In genomic region chr9:46198461-46198860, GRCm38 (mm10) we compare ENCODE assay signal across 17 mouse cellular contexts. TPM values are rescaled to one million over a fixed set of nuclear protein-coding genes. Genes with fewer than 3 reads are reported as not detected.
A peak's percentile ranks its signal among the peaks of the same experiment; 100 is the strongest.
DNase-seq lines count a peak whose midpoint lies in the region; ATAC-seq lines count a peak whose summit lies in the region.
"Had no signal": no experiment of that assay in that cellular context is flagged by ENCODE, and none has a peak within 500 bp of the region (broad histone marks: within the 10 kb centered on the region; RNA-seq: fewer than 3 reads in every experiment).

No protein-coding gene starts in this region.

- H3K9me3 ChIP-seq in heart, embryonic 16.5 days (replicated peaks; ENCODE audit: control insufficient read depth, low read length) = no peaks in the 10 kb centered on the region
- no peaks in the 10 kb centered on the region for H3K9me3 ChIP-seq in kidney, embryonic 14.5 days (ENCODE audit: control insufficient read depth, low read length)
- H3K9me3 ChIP-seq: hindbrain, embryonic 13.5 days; kidney, embryonic 15.5 days; limb, embryonic 13.5 days; stomach, embryonic 15.5 days had no signal

- WGBS in heart, embryonic 16.5 days = 39% methylated on average over 9 of the region's 9 CpGs
- 91% methylated on average over 9 of the region's 9 CpGs for WGBS in kidney, embryonic 14.5 days

- peak overlapping the region; percentile 47 for H3K27ac ChIP-seq in heart, embryonic 16.5 days (ENCODE audit: low read length)
- no peak overlapping the region for H3K27ac ChIP-seq in kidney, embryonic 14.5 days (ENCODE audit: low read depth, low read length)
- H3K27ac ChIP-seq: hindbrain, embryonic 13.5 days; kidney, embryonic 15.5 days; limb, embryonic 13.5 days; stomach, embryonic 15.5 days had no signal

- intact Hi-C loops in left cerebral cortex, postnatal 14 days (cut with DNase I) = no loop called here

- H3K4me1 ChIP-seq in heart, embryonic 16.5 days (ENCODE audit: control insufficient read depth, insufficient read depth, low read length) = peaks cover 35% of the 10 kb centered on the region
- H3K4me1 ChIP-seq in kidney, embryonic 14.5 days (ENCODE audit: control insufficient read depth, insufficient read depth, low read length) = no peaks in the 10 kb centered on the region
- H3K4me1 ChIP-seq: hindbrain, embryonic 13.5 days; kidney, embryonic 15.5 days; limb, embryonic 13.5 days; stomach, embryonic 15.5 days had no signal

- H3K4me2 ChIP-seq in heart, embryonic 16.5 days (ENCODE audit: low read depth, low read length) = no peak overlapping the region
- H3K4me2 ChIP-seq in kidney, embryonic 14.5 days (replicated peaks; ENCODE audit: low read depth, low read length) = no peak overlapping the region
- H3K4me2 ChIP-seq: hindbrain, embryonic 13.5 days; kidney, embryonic 15.5 days; limb, embryonic 13.5 days; stomach, embryonic 15.5 days had no signal

- H3K36me3 ChIP-seq in heart, embryonic 16.5 days (ENCODE audit: control insufficient read depth, insufficient read depth) = peaks cover 11% of the 10 kb centered on the region; the same call in 1 of the 2 replicates
- peaks cover 46% of the 10 kb centered on the region for H3K36me3 ChIP-seq in kidney, embryonic 14.5 days (ENCODE audit: control insufficient read depth, insufficient read depth, low read length)

- DNase-seq in layer of hippocampus, adult 18-20 months (ENCODE audit: low spot score in 2 of 2) = peak; percentile 54 to 73
- no peak for DNase-seq in layer of hippocampus, postnatal 25 days (ENCODE audit: extremely low spot score in 1 of 2, low spot score in 1 of 2)
- DNase-seq in heart, adult 11 months = peak; percentile 96
- peak; percentile 24 to 46 for DNase-seq in left cerebral cortex, postnatal 14 days (ENCODE audit: low spot score in 2 of 2)
- DNase-seq in embryo, embryonic 10 days (ENCODE audit: low spot score) = no peak
- no peak for DNase-seq in cerebellum, adult 8-10 months
- DNase-seq: adrenal gland, postnatal 25 days; cerebellum, adult 11 months had no signal

- H3K9ac ChIP-seq in heart, embryonic 16.5 days (ENCODE audit: low read length) = no peak overlapping the region
- no peak overlapping the region for H3K9ac ChIP-seq in kidney, embryonic 14.5 days (ENCODE audit: low read depth, low read length)
- H3K9ac ChIP-seq: hindbrain, embryonic 13.5 days; kidney, embryonic 15.5 days; limb, embryonic 13.5 days; stomach, embryonic 15.5 days had no signal

- ATAC-seq in heart, embryonic 16.5 days (replicated peaks; ENCODE audit: extremely low read depth, insufficient read depth, low FRiP score) = peak; percentile 56
- ATAC-seq in kidney, embryonic 14.5 days (ENCODE audit: low FRiP score, low TSS enrichment) = no peak
- ATAC-seq: forebrain, embryonic 14.5 days; lung, postnatal 0 days had no signal

- no peak overlapping the region for H3K4me3 ChIP-seq in heart, embryonic 16.5 days (ENCODE audit: low read length)
- H3K4me3 ChIP-seq in kidney, embryonic 14.5 days (ENCODE audit: low read length) = no peak overlapping the region
- H3K4me3 ChIP-seq: hindbrain, embryonic 13.5 days; kidney, embryonic 15.5 days; limb, embryonic 13.5 days; stomach, embryonic 15.5 days had no signal

- H3K27me3 ChIP-seq in heart, embryonic 16.5 days (ENCODE audit: control insufficient read depth, insufficient read depth, low read length) = no peaks in the 10 kb centered on the region
- H3K27me3 ChIP-seq in kidney, embryonic 14.5 days (ENCODE audit: control insufficient read depth, insufficient read depth, low read length) = no peaks in the 10 kb centered on the region
- H3K27me3 ChIP-seq: hindbrain, embryonic 13.5 days; kidney, embryonic 15.5 days; limb, embryonic 13.5 days; stomach, embryonic 15.5 days had no signal

RNA-seq across cellular contexts. Expression of gene Apoa1, which starts 29.9 kb away (rescaled TPM):
- 1 to 10 TPM in 1 of 2 experiments, under 1 TPM in 1; 0.32 to 1.1 TPM for total RNA-seq in layer of hippocampus, adult 18-20 months (2021)
- under 1 TPM in 1 of 2 experiments, not detected in 1; 0.44 TPM for total RNA-seq in layer of hippocampus, postnatal 25 days (2021)
- 5.8 and 20.1 TPM in 2 replicates for polyA plus RNA-seq in heart, embryonic 16.5 days (2015; fragmentation: Nextera tagmentation; extraction: Ambion mirVana)
- total RNA-seq in left cerebral cortex, postnatal 14 days (2021) = under 1 TPM in 1 of 2 experiments, not detected in 1; 0.57 TPM
- polyA plus RNA-seq in kidney, embryonic 14.5 days (2014; fragmentation: Nextera tagmentation; extraction: Ambion mirVana) = 2.6 and 3.1 TPM in 2 replicates

RNA-seq across cellular contexts. Expression of gene Apoc3, which starts 37.0 kb away (rescaled TPM):
- 1 to 10 TPM in 1 of 2 experiments, under 1 TPM in 1; 0.84 to 1.2 TPM for total RNA-seq in layer of hippocampus, adult 18-20 months (2021)
- under 1 TPM; 0.94 to 0.96 TPM for total RNA-seq in layer of hippocampus, postnatal 25 days (2021)
- 0.89 TPM in 1 of 2 replicates, not detected in the other for polyA plus RNA-seq in heart, embryonic 16.5 days (2015; fragmentation: Nextera tagmentation; extraction: Ambion mirVana)
- under 1 TPM in 1 of 2 experiments, not detected in 1; 0.92 TPM for total RNA-seq in left cerebral cortex, postnatal 14 days (2021)
- polyA plus RNA-seq in kidney, embryonic 14.5 days (2014; fragmentation: Nextera tagmentation; extraction: Ambion mirVana) = not detected in 2 replicates
- polyA plus RNA-seq: embryonic facial prominence, embryonic 14.5 days; forebrain, embryonic 14.5 days; hindbrain, embryonic 13.5 days; limb, embryonic 13.5 days; lung, postnatal 0 days had no signal

RNA-seq across cellular contexts. Expression of gene Apoa4, which starts 42.0 kb away (rescaled TPM):
- total RNA-seq in layer of hippocampus, adult 18-20 months (2021) = not detected
- not detected for total RNA-seq in layer of hippocampus, postnatal 25 days (2021)
- polyA plus RNA-seq in heart, embryonic 16.5 days (2015; fragmentation: Nextera tagmentation; extraction: Ambion mirVana) = 1.3 TPM in 1 of 2 replicates, not detected in the other
- not detected for total RNA-seq in left cerebral cortex, postnatal 14 days (2021)
- polyA plus RNA-seq in kidney, embryonic 14.5 days (2014; fragmentation: Nextera tagmentation; extraction: Ambion mirVana) = not detected in 2 replicates
- total RNA-seq: adrenal gland, postnatal 25 days had no signal
- polyA plus RNA-seq: forebrain, embryonic 14.5 days; hindbrain, embryonic 13.5 days; kidney, embryonic 15.5 days had no signal

Comparison
In these comparisons a context has a peak if more than half of its experiments do, and no peak if none do; other contexts are left out.
1. DNase-seq: peak in layer of hippocampus, adult 18-20 months (2 of 2), heart, adult 11 months (single experiment) and left cerebral cortex, postnatal 14 days (2 of 2); none in layer of hippocampus, postnatal 25 days (0 of 2), embryo, embryonic 10 days (single experiment) and cerebellum, adult 8-10 months (single experiment).